Comparison of ENCODE assay signal across 8 mouse cellular contexts in the genomic region with DNA sequence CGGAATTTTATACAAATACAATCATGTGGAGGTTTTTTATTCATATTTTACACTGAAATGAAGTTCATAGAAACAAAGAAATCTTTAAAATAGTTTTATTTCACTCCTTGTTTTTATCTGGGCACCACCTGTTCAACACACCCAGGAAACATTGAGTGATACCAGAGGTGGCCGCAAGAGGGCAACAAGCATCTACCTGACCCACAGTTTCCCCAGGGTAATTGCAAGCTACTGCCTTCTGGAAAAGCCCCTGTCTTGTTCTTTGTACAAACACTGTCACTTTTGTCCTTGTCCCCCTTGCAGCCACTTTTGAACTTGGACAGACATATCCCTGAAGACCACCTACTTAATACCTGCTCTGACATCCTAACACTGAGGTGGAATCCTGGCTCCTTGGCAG. TPM values are rescaled to one million over a fixed set of nuclear protein-coding genes. Genes with fewer than 3 reads are reported as not detected.
A peak's percentile ranks its signal among the peaks of the same experiment; 100 is the strongest.
DNase-seq lines count a peak whose midpoint lies in the region; ATAC-seq and TF ChIP-seq lines count a peak whose summit lies in the region.

No protein-coding gene starts in this region.

- in situ Hi-C loops in CH12.LX (cut with MboI; ENCODE audit: low pct_ligation_motif_present, low pct_unique_long_range_greater_than_20kb, low sequenced_read_pairs) = no loop called here

- no peak for TF ChIP-seq POLR2A in CH12.LX (IDR thresholded peaks at IDR 0.05; ENCODE audit: low read depth, low read length)
- TF ChIP-seq POLR2A in brain, embryonic 14.5 days (IDR thresholded peaks at IDR 0.05; ENCODE audit: borderline replicate concordance, extremely low read depth, insufficient read depth, insufficient read length, poor library complexity, severe bottlenecking) = no peak

- no peaks in the 10 kb centered on the region for H3K9me3 ChIP-seq in heart, embryonic 12.5 days (replicated peaks)
- no peaks in the 10 kb centered on the region for H3K9me3 ChIP-seq in CH12.LX (replicated peaks; ENCODE audit: low read length)
- H3K9me3 ChIP-seq in midbrain, embryonic 15.5 days = no peaks in the 10 kb centered on the region

- dilution Hi-C loops in CH12.LX (cut with MboI; ENCODE audit: extremely low pct_ligation_motif_present, extremely low pct_unique_long_range_greater_than_20kb, low sequenced_read_pairs) = no loop called here

- DNase-seq in heart, adult 8-10 months (ENCODE audit: low spot score) = peak; percentile 12
- DNase-seq in CH12.LX (ENCODE audit: extremely low read depth) = peak; percentile 49
- DNase-seq in brain, embryonic 14.5 days (ENCODE audit: low read depth) = peak; percentile 62
- peak; percentile 49 to 83 for DNase-seq in frontal cortex, adult 2 months (ENCODE audit: extremely low spot score in 1 of 2, low spot score in 1 of 2)
- DNase-seq in layer of hippocampus, postnatal 36 days = peak; percentile 51 to 53
- DNase-seq in gastrocnemius, postnatal 4 days (ENCODE audit: low spot score in 2 of 2) = no peak

- 3% methylated on average over 2 of the region's 2 CpGs for WGBS in heart, embryonic 12.5 days
- 10% methylated on average over 2 of the region's 2 CpGs for WGBS in midbrain, embryonic 15.5 days

- H3K4me2 ChIP-seq in heart, embryonic 12.5 days = no peak overlapping the region
- no peak overlapping the region for H3K4me2 ChIP-seq in CH12.LX (ENCODE audit: insufficient read depth, low read depth, poor library complexity, severe bottlenecking)
- H3K4me2 ChIP-seq in midbrain, embryonic 15.5 days = no peak overlapping the region

- no peak for TF ChIP-seq EP300 in CH12.LX (IDR thresholded peaks at IDR 0.05; ENCODE audit: low read length)

- H3K27ac ChIP-seq in heart, embryonic 12.5 days (ENCODE audit: poor library complexity, severe bottlenecking) = no peak overlapping the region
- no peak overlapping the region for H3K27ac ChIP-seq in CH12.LX (ENCODE audit: insufficient read depth, low read depth)
- H3K27ac ChIP-seq in midbrain, embryonic 15.5 days = no peak overlapping the region

- peak; percentile 60 to 83; a peak in 3 of 4 replicates for TF ChIP-seq CTCF in CH12.LX (conservative IDR thresholded peaks at IDR 0.05 in 1 of 2, IDR thresholded peaks at IDR 0.05 in 1 of 2; ENCODE audit: low read depth in 2 of 2, low read length in 2 of 2)
- TF ChIP-seq CTCF in brain, embryonic 14.5 days (IDR thresholded peaks at IDR 0.05; ENCODE audit: borderline replicate concordance, extremely low read depth, insufficient read depth, insufficient read length) = peak; percentile 83

- ATAC-seq in heart, embryonic 12.5 days (ENCODE audit: insufficient number of reproducible peaks, low FRiP score) = no peak
- ATAC-seq in midbrain, embryonic 15.5 days (replicated peaks) = peak; percentile 25; the same call in 1 of the 2 replicates

- H3K4me3 ChIP-seq in heart, embryonic 12.5 days = no peak overlapping the region
- H3K4me3 ChIP-seq in CH12.LX (replicated peaks in 1 of 3; ENCODE audit: low read depth in 2 of 3, low read length in 2 of 3, poor library complexity in 1 of 3) = no peak overlapping the region
- H3K4me3 ChIP-seq in midbrain, embryonic 15.5 days = no peak overlapping the region

- TF ChIP-seq RAD21 in CH12.LX (IDR thresholded peaks at IDR 0.05; ENCODE audit: low read depth, low read length) = peak; percentile 72

- H3K79me2 ChIP-seq in CH12.LX (replicated peaks; ENCODE audit: control insufficient read depth, extremely low read depth, insufficient read depth, poor library complexity, severe bottlenecking) = no peaks in the 10 kb centered on the region

- no peak overlapping the region for H3K9ac ChIP-seq in heart, embryonic 12.5 days
- H3K9ac ChIP-seq in CH12.LX (ENCODE audit: insufficient read depth, low read depth) = no peak overlapping the region
- no peak overlapping the region for H3K9ac ChIP-seq in midbrain, embryonic 15.5 days

- H3K27me3 ChIP-seq in heart, embryonic 12.5 days (replicated peaks) = peaks cover 5% of the 10 kb centered on the region
- H3K27me3 ChIP-seq in CH12.LX (replicated peaks) = peaks cover 35% of the 10 kb centered on the region
- no peaks in the 10 kb centered on the region for H3K27me3 ChIP-seq in midbrain, embryonic 15.5 days (replicated peaks)

- no peaks in the 10 kb centered on the region for H3K4me1 ChIP-seq in heart, embryonic 12.5 days (replicated peaks)
- H3K4me1 ChIP-seq in CH12.LX (ENCODE audit: control insufficient read depth in 1 of 2, insufficient read depth in 2 of 2) = no peaks in the 10 kb centered on the region
- H3K4me1 ChIP-seq in midbrain, embryonic 15.5 days = no peaks in the 10 kb centered on the region

- H3K36me3 ChIP-seq in heart, embryonic 12.5 days = no peaks in the 10 kb centered on the region
- H3K36me3 ChIP-seq in CH12.LX (replicated peaks in 1 of 2; ENCODE audit: control insufficient read depth in 1 of 2, insufficient read depth in 1 of 2, low read length in 1 of 2) = no peaks in the 10 kb centered on the region
- H3K36me3 ChIP-seq in midbrain, embryonic 15.5 days (replicated peaks) = no peaks in the 10 kb centered on the region

TF ChIP-seq in CH12.LX, 34 proteins besides CTCF, POLR2A, EP300 and RAD21:
- TF ChIP-seq SMC3 (IDR thresholded peaks at IDR 0.05; ENCODE audit: low read depth, low read length) = peak; percentile 62
- TF ChIP-seq MEF2A (IDR thresholded peaks at IDR 0.05; ENCODE audit: borderline replicate concordance, low read depth, low read length) = no peak
- TF ChIP-seq POLR2AphosphoS2 (IDR thresholded peaks at IDR 0.05; ENCODE audit: low read depth, low read length) = no peak
- no peak for TF ChIP-seq NRF1 (IDR thresholded peaks at IDR 0.05; ENCODE audit: low read depth, low read length)
- TF ChIP-seq ZNF384 (IDR thresholded peaks at IDR 0.05; ENCODE audit: low read depth, low read length) = no peak
- no peak for TF ChIP-seq MAZ (IDR thresholded peaks at IDR 0.05; ENCODE audit: low read depth, low read length)

RNA-seq across cellular contexts. Expression of a gene that starts 19.7 kb away (rescaled TPM):
- 10 to 100 TPM; 14.0 to 18.2 (median 16.8) TPM for total RNA-seq in heart, adult 8-10 months (2022)
- polyA plus RNA-seq in heart, embryonic 12.5 days (2016; fragmentation: Nextera tagmentation; extraction: Ambion mirVana) = 12.2 and 14.4 TPM in 2 replicates
- total RNA-seq in CH12.LX (2012; rRNA removed) = 5.5 and 5.6 TPM in 2 replicates
- 14.0 and 17.7 TPM in 2 replicates for total RNA-seq in CH12.LX (2014; rRNA removed)
- 3.2 and 4.0 TPM in 2 replicates for polyA plus RNA-seq in CH12.LX (2012; ENCODE audit: insufficient read length, low read depth)
- 6.7 and 7.4 TPM in 2 replicates for polyA plus RNA-seq in brain, embryonic 14.5 days (2012; rRNA removed)
- 15.7 and 15.8 TPM in 2 replicates for polyA plus RNA-seq in frontal cortex, adult 2 months (2012; rRNA removed)
- 10 to 100 TPM; 26.9 to 30.4 TPM for total RNA-seq in layer of hippocampus, postnatal 36 days (2021)
- polyA plus RNA-seq in midbrain, embryonic 15.5 days (2015; fragmentation: Nextera tagmentation; extraction: Ambion mirVana) = 15.0 TPM in 2 replicates
- total RNA-seq in gastrocnemius, postnatal 4 days (2021) = 10 to 100 TPM in 1 of 2 experiments, 1 to 10 TPM in 1; 8.4 to 11.4 TPM

RNA-seq across cellular contexts. Expression of a gene that starts 20.8 kb away (rescaled TPM):
- total RNA-seq in heart, adult 8-10 months (2022) = 1 to 10 TPM in 3 of 4 experiments, under 1 TPM in 1; 0.63 to 3.0 (median 1.4) TPM
- polyA plus RNA-seq in heart, embryonic 12.5 days (2016; fragmentation: Nextera tagmentation; extraction: Ambion mirVana) = 10.1 TPM in 2 replicates
- 0.21 and 0.38 TPM in 2 replicates for total RNA-seq in CH12.LX (2012; rRNA removed)
- total RNA-seq in CH12.LX (2014; rRNA removed) = 0.24 and 0.75 TPM in 2 replicates
- polyA plus RNA-seq in CH12.LX (2012; ENCODE audit: insufficient read length, low read depth) = not detected in 2 replicates
- 57.7 and 64.7 TPM in 2 replicates for polyA plus RNA-seq in brain, embryonic 14.5 days (2012; rRNA removed)
- 139 and 140 TPM in 2 replicates for polyA plus RNA-seq in frontal cortex, adult 2 months (2012; rRNA removed)
- total RNA-seq in layer of hippocampus, postnatal 36 days (2021) = 100 to 1,000 TPM; 133 to 153 TPM
- polyA plus RNA-seq in midbrain, embryonic 15.5 days (2015; fragmentation: Nextera tagmentation; extraction: Ambion mirVana) = 66.3 and 67.1 TPM in 2 replicates
- under 1 TPM; 0.17 to 0.29 TPM for total RNA-seq in gastrocnemius, postnatal 4 days (2021)

Comparison
In these comparisons a context has a peak if more than half of its experiments do, and no peak if none do; other contexts are left out.
1. DNase-seq: peak in heart, adult 8-10 months (single experiment), CH12.LX (single experiment), brain, embryonic 14.5 days (single experiment), frontal cortex, adult 2 months (2 of 2) and layer of hippocampus, postnatal 36 days (2 of 2); none in gastrocnemius, postnatal 4 days (0 of 2).